Mouse (Mus musculus) forelimb bud, embryonic 11.5 days (tissue): ENCODE data around the gene Tmem169.

Experiments used
- DNase-seq: peaks from one replicate; pipeline ENCODE4 v3.0.0-alpha.2; 2012; ENCODE audit warnings: low read depth, low spot score

Gene Tmem169

GRCm38 (mm10) chr1:72323248-72323647, 39.1 kb downstream of the Tmem169 start:
- no peak for DNase-seq

- no peak for DNase-seq
Measured at GRCm38 (mm10) chr1:72326162-72326821, 42.1 kb downstream of the Tmem169 start.

DNA sequence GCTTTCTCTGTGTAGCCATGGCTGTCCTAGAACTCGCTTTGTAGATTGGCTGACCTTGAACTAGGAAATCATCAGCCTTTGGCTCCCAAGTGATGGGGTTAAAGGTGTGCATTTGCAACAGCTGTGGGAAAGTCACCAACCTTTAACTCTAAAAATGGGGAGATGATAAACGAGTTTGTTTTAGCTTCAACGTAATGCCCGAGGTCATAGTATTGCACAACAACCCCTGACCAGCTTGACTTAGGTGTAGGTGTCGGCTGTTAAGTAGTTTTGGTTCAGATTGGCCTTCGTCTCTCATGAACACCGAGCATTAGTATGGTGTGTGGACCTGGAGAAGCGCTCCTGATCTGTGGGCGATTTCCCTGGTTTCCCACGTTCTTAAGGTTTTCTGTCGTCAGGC, 50.6 kb downstream of the Tmem169 start:
- DNase-seq: no peak

DNA sequence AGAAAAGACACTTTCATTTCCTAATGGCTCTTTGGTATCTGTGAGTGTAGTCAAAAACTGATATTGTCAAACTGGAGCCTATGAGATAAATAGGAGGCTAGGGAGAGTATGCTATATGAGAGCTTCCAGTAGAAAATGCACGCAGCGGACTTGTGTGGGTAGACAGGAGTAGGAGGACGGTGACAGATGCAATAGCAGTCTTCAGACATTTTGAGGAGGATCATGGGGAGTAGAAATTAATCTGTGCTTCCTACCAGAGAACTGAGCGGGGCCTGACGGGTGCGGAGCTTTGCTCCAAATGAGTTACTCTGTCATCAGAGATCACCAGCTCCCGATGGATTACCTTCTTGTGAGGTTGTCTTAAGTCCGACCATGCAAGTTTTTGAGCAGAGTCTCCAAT, 52.6 kb downstream of the Tmem169 start:
- no peak for DNase-seq

DNA sequence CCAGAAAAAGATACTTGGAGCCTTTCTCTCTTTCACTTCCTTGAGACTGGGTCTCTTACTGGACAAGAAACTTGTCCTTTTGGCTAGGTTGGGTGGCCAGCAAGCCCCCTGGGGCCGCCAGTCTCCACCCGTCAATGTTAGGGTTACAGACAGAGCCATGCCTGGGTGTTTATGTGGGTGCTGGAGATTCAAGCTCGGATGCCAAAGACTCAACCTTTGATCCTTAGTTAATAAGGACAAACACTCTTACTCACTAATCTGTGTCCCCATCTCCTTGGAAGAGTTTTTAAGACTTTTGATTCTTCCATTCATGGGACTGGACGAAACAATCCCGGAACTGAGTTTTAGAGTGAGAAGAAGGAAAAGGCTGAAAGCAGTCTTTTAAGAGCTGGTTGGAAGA, 54.2 kb downstream of the Tmem169 start:
- no peak for DNase-seq

DNA sequence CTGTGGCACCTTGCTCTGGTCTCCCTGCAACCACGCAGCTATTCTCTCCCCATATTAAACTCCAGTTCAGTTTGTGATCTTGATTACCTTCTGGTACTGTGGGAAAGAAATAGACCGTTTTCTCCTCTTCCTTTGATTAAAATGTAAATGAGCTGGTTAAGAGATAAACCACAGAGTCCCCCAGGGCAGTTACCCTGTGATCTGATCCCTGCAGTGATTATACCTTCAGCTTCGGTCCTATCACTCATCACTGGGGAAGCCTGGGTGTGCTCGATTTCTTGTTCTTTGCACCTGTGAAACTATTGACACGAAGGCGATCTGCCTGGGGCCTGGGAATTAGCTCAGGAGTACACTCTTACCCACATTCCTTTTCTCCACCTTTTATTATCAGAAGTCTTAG, 63.7 kb downstream of the Tmem169 start:
- no peak for DNase-seq
